Mouse (Mus musculus): ENCODE results near the gene Plk3. TPM values are rescaled to one million over a fixed set of nuclear protein-coding genes. Genes with fewer than 3 reads are reported as not detected.

Gene Plk3
- total RNA-seq, 1 experiment = 28.3 TPM

DNA sequence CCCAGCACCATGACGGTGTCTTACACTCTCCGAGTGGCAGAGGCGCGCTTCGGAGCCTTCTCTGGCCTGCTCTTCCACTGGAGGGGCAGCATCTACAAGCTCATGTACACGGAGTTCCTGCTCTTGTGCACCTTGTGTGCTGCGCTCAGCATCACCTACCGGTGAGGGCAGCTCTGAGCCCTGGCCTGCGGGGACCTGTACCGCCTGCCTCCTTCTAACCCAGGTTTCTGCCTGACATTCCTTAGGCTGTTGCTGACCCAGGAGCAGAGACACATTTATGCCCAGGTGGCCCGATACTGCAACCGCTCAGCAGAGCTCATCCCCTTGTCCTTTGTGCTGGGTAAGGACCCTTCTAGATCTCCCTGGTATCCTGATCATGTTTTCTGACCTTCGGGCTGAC lies 11.5 kb upstream of the Plk3 start:
- H3K36me3 ChIP-seq (ENCODE audit: control insufficient read depth, insufficient read depth, low read length, poor library complexity, severe bottlenecking) = peaks cover 6% of the 10 kb centered on the region
- no peaks in the 10 kb centered on the region for H3K9me3 ChIP-seq (ENCODE audit: control insufficient read depth, insufficient read depth, low read depth, low read length)
- no peak for DNase-seq (ENCODE audit: low read depth, low spot score)
- peaks cover 0 to 15% of the 10 kb centered on the region in 2 experiments; a peak in 1 of 4 replicates for H3K4me1 ChIP-seq (ENCODE audit: control insufficient read depth in 2 of 2, insufficient read depth in 2 of 2, low read length in 2 of 2, poor library complexity in 1 of 2)
- in situ Hi-C loops (cut with MboI; ENCODE audit: low sequenced_read_pairs in 2 of 2, unreplicated experiment in 2 of 2) = loop anchor here in 1 of 2 experiments (25.0 kb wide), 1 partner anchor 333 kb away; the partner anchor contains the start of genes Hpdl, Mutyh and Toe1
- H3K9ac ChIP-seq (ENCODE audit: insufficient read depth, low read depth, low read length, poor library complexity, severe bottlenecking) = no peak overlapping the region
- TF ChIP-seq ZNF384 (IDR thresholded peaks at IDR 0.05; ENCODE audit: low read depth, low read length) (no peak), MAFK (IDR thresholded peaks at IDR 0.05; ENCODE audit: insufficient read depth, low read depth, low read length) (no peak), CHD2 (IDR thresholded peaks at IDR 0.05; ENCODE audit: low read depth, low read length) (no peak), ZC3H11A (IDR thresholded peaks at IDR 0.05; ENCODE audit: borderline replicate concordance, low read depth, low read length) (no peak), HCFC1 (IDR thresholded peaks at IDR 0.05; ENCODE audit: borderline replicate concordance, insufficient read depth, low read length) (no peak)
- H3K27ac ChIP-seq (ENCODE audit: insufficient read depth, low read depth, low read length, poor library complexity, severe bottlenecking) = no peak overlapping the region
- no peak overlapping the region for H3K4me3 ChIP-seq (ENCODE audit: insufficient read depth in 1 of 2, low read depth in 1 of 2, low read length in 2 of 2, poor library complexity in 1 of 2, severe bottlenecking in 1 of 2)

DNA sequence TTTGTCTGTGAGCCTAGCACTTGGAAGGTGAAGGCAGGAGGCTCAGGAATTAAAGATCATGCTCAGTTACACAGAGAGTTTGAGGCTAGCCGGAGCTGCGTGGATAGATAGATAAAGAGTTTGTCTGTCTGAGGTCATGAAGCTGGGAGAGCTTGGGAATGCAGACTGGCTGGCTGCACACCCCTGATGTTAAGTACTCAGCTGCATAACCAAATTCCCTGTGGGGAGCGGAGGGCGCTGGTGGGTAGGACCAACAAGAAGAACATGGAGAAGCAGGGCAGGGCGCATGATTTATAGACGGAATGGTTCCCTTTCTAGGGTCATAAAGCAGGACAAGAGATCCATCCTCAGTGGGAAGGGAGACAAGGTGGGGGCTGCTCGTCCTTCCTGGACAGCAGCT lies 9.3 kb upstream of the Plk3 start:
- H3K4me3 ChIP-seq (ENCODE audit: insufficient read depth in 1 of 2, low read depth in 1 of 2, low read length in 2 of 2, poor library complexity in 1 of 2, severe bottlenecking in 1 of 2) = no peak overlapping the region
- H3K9ac ChIP-seq (ENCODE audit: insufficient read depth, low read depth, low read length, poor library complexity, severe bottlenecking) = no peak overlapping the region
- TF ChIP-seq CHD2 (IDR thresholded peaks at IDR 0.05; ENCODE audit: low read depth, low read length) (no peak), HCFC1 (IDR thresholded peaks at IDR 0.05; ENCODE audit: borderline replicate concordance, insufficient read depth, low read length) (no peak), ZNF384 (IDR thresholded peaks at IDR 0.05; ENCODE audit: low read depth, low read length) (no peak), MAFK (IDR thresholded peaks at IDR 0.05; ENCODE audit: insufficient read depth, low read depth, low read length) (no peak), ZC3H11A (IDR thresholded peaks at IDR 0.05; ENCODE audit: borderline replicate concordance, low read depth, low read length) (no peak)
- no peaks in the 10 kb centered on the region for H3K36me3 ChIP-seq (ENCODE audit: control insufficient read depth, insufficient read depth, low read length, poor library complexity, severe bottlenecking)
- no peaks in the 10 kb centered on the region for H3K9me3 ChIP-seq (ENCODE audit: control insufficient read depth, insufficient read depth, low read depth, low read length)
- H3K4me1 ChIP-seq (ENCODE audit: control insufficient read depth in 2 of 2, insufficient read depth in 2 of 2, low read length in 2 of 2, poor library complexity in 1 of 2) = peaks cover 0 to 18% of the 10 kb centered on the region in 2 experiments; a peak in 2 of 4 replicates
- no peak overlapping the region for H3K27ac ChIP-seq (ENCODE audit: insufficient read depth, low read depth, low read length, poor library complexity, severe bottlenecking)
- no peak for DNase-seq (ENCODE audit: low read depth, low spot score)
- in situ Hi-C loops (cut with MboI; ENCODE audit: low sequenced_read_pairs in 2 of 2, unreplicated experiment in 2 of 2) = loop anchor here in 1 of 2 experiments (25.0 kb wide), 1 partner anchor 331 kb away; the partner anchor contains the start of genes Hpdl, Mutyh and Toe1

DNA sequence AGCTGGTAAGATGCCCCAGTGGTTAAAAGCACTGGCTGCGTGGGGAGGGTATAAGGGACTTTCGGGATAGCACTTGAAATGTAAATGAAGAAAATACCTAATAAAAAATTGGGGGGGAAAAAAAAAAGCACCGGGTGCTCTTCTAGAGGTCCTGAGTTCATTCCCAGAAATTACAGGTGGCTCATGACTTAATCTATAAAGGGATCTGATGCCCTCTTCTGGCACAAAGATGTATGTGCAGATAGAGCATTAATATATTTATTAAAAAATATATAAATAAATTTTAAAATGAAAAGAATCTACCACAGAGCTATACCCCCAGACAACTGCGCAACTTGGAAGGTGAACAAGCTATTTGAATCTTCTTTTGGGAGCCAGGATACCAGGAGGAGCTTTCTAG lies 6.8 kb upstream of the Plk3 start:
- in situ Hi-C loops (cut with MboI; ENCODE audit: low sequenced_read_pairs in 2 of 2, unreplicated experiment in 2 of 2) = loop anchor here in 1 of 2 experiments (25.0 kb wide), 1 partner anchor 328 kb away; the partner anchor contains the start of genes Hpdl, Mutyh and Toe1
- no peak overlapping the region for H3K4me3 ChIP-seq (ENCODE audit: insufficient read depth in 1 of 2, low read depth in 1 of 2, low read length in 2 of 2, poor library complexity in 1 of 2, severe bottlenecking in 1 of 2)
- DNase-seq (ENCODE audit: low read depth, low spot score) = no peak

DNA sequence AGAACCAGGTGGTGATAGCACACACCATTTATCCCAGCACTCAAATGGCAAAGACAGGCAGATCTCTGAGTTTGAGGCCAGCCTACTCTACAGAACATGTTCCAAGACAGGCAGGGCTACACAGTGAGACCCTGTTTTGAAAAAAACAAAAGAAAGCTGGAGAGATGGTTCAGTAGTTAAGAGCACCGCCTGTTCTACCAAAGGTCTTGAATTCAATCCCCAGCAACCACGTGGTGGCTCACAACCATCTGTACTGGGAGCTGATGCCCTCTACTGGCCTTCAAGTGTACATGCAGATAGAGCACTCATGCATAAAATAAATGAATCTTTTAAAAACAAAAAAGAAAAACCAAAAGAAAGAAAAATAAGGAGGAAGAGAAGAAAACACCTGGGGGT lies 5.5 kb upstream of the Plk3 start:
- Histone ChIP-seq H3K9ac (ENCODE audit: insufficient read depth, low read depth, low read length, poor library complexity, severe bottlenecking) (peak overlapping the region; percentile 36; the same call in 1 of the 2 replicates), H3K27ac (ENCODE audit: insufficient read depth, low read depth, low read length, poor library complexity, severe bottlenecking) (peak overlapping the region; percentile 95; the same call in 1 of the 2 replicates), H3K4me1 (ENCODE audit: control insufficient read depth in 2 of 2, insufficient read depth in 2 of 2, low read length in 2 of 2, poor library complexity in 1 of 2) (peaks cover 5 to 28% of the 10 kb centered on the region in 2 experiments; a peak in 3 of 4 replicates), H3K4me3 (ENCODE audit: insufficient read depth in 1 of 2, low read depth in 1 of 2, low read length in 2 of 2, poor library complexity in 1 of 2, severe bottlenecking in 1 of 2) (no peak overlapping the region), H3K36me3 (ENCODE audit: control insufficient read depth, insufficient read depth, low read length, poor library complexity, severe bottlenecking) (no peaks in the 10 kb centered on the region), H3K9me3 (ENCODE audit: control insufficient read depth, insufficient read depth, low read depth, low read length) (no peaks in the 10 kb centered on the region)
- in situ Hi-C loops (cut with MboI; ENCODE audit: low sequenced_read_pairs in 2 of 2, unreplicated experiment in 2 of 2) = loop anchor here in 1 of 2 experiments (25.0 kb wide), 1 partner anchor 327 kb away; the partner anchor contains the start of genes Hpdl, Mutyh and Toe1
- TF ChIP-seq HCFC1 (IDR thresholded peaks at IDR 0.05; ENCODE audit: borderline replicate concordance, insufficient read depth, low read length) (no peak), MAFK (IDR thresholded peaks at IDR 0.05; ENCODE audit: insufficient read depth, low read depth, low read length) (no peak), CHD2 (IDR thresholded peaks at IDR 0.05; ENCODE audit: low read depth, low read length) (no peak), ZC3H11A (IDR thresholded peaks at IDR 0.05; ENCODE audit: borderline replicate concordance, low read depth, low read length) (0 out of 2 replicates have a peak, but pooled peaks have one; percentile 1), ZNF384 (IDR thresholded peaks at IDR 0.05; ENCODE audit: low read depth, low read length) (0 out of 2 replicates have a peak, but pooled peaks have one; percentile 26)
- no peak for DNase-seq (ENCODE audit: low read depth, low spot score)

More for the DNA sequence above, 6.8 kb upstream of the Plk3 start:
- no peaks in the 10 kb centered on the region for H3K9me3 ChIP-seq (ENCODE audit: control insufficient read depth, insufficient read depth, low read depth, low read length)
- no peak overlapping the region; the same call in 1 of the 2 replicates for H3K9ac ChIP-seq (ENCODE audit: insufficient read depth, low read depth, low read length, poor library complexity, severe bottlenecking)
- peaks cover 5 to 22% of the 10 kb centered on the region in 2 experiments; a peak in 2 of 4 replicates for H3K4me1 ChIP-seq (ENCODE audit: control insufficient read depth in 2 of 2, insufficient read depth in 2 of 2, low read length in 2 of 2, poor library complexity in 1 of 2)
- TF ChIP-seq ZC3H11A (IDR thresholded peaks at IDR 0.05; ENCODE audit: borderline replicate concordance, low read depth, low read length) (no peak), CHD2 (IDR thresholded peaks at IDR 0.05; ENCODE audit: low read depth, low read length) (no peak), ZNF384 (IDR thresholded peaks at IDR 0.05; ENCODE audit: low read depth, low read length) (no peak), MAFK (IDR thresholded peaks at IDR 0.05; ENCODE audit: insufficient read depth, low read depth, low read length) (no peak)
- no peak overlapping the region for H3K27ac ChIP-seq (ENCODE audit: insufficient read depth, low read depth, low read length, poor library complexity, severe bottlenecking)
- H3K36me3 ChIP-seq (ENCODE audit: control insufficient read depth, insufficient read depth, low read length, poor library complexity, severe bottlenecking) = no peaks in the 10 kb centered on the region
